Mouse (Mus musculus): Measurements from ENCODE around the gene S100a14. TPM values are rescaled to one million over a fixed set of nuclear protein-coding genes. Genes with fewer than 3 reads are reported as not detected.
A peak's percentile ranks its signal among the peaks of the same experiment; 100 is the strongest.

Gene S100a14
- polyA plus RNA-seq (2015; fragmentation: Nextera tagmentation; extraction: Ambion mirVana), result 11.7 and 16.4 TPM in 2 replicates

DNA sequence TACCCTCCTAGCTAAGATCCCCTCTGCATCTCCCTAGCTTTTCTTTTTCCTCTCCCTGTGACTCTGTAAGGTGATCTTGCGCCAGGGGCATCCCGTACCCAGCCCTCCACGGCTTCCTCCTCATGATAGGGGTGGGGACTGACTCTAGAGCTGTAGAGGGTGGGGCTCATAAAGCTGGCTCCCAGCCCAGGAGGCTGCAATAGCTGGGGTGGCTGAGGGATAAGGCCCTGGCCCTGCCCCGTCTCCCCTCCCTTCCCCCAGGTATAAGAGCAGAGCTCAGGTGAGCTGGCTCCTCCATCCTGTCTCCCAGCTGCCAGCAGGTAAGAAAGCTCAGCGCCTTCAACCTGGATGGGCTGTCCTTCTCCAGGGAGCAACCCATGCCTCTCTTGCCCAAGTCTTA lies at the start of gene S100a14:
TSS of gene S100a14 (plus strand) at position 277 of the 400 bp plus-strand sequence.
- Histone ChIP-seq H3K36me3 (ENCODE audit: control insufficient read depth, insufficient read depth, low read length) (no peaks in the 10 kb centered on the region), H3K27me3 (ENCODE audit: control insufficient read depth, insufficient read depth, low read depth, low read length) (no peaks in the 10 kb centered on the region), H3K9me3 (ENCODE audit: control insufficient read depth, low read length) (no peaks in the 10 kb centered on the region), H3K4me2 (ENCODE audit: low read depth, low read length) (peak within 1 kb of the TSS; percentile 41), H3K9ac (ENCODE audit: low read length) (0 out of 2 replicates have a peak within 1 kb of the TSS, but pooled peaks have one; percentile 29), H3K4me3 (ENCODE audit: low read length) (peak within 1 kb of the TSS; percentile 11; the same call in 1 of the 2 replicates), H3K4me1 (replicated peaks; ENCODE audit: control insufficient read depth, insufficient read depth, low read length) (peaks cover 14% of the 10 kb centered on the region), H3K27ac (ENCODE audit: low read length) (peak within 1 kb of the TSS; percentile 69)
- WGBS, result 29% methylated on average over 5 of the region's 5 CpGs
- ATAC-seq (ENCODE audit: low read depth), result peak; percentile 94

- WGBS, result 69% methylated on average over 5 of the region's 5 CpGs
- Histone ChIP-seq H3K9me3 (ENCODE audit: control insufficient read depth, low read length) (no peaks in the 10 kb centered on the region), H3K36me3 (ENCODE audit: control insufficient read depth, insufficient read depth, low read length) (peaks cover 51% of the 10 kb centered on the region), H3K4me1 (replicated peaks; ENCODE audit: control insufficient read depth, insufficient read depth, low read length) (peaks cover 10% of the 10 kb centered on the region), H3K27me3 (ENCODE audit: control insufficient read depth, insufficient read depth, low read depth, low read length) (no peaks in the 10 kb centered on the region), H3K9ac (ENCODE audit: low read length) (no peak overlapping the region), H3K4me3 (ENCODE audit: low read length) (no peak overlapping the region), H3K27ac (ENCODE audit: low read length) (no peak overlapping the region), H3K4me2 (ENCODE audit: low read depth, low read length) (no peak overlapping the region)
- no peak for ATAC-seq (ENCODE audit: low read depth)
Observed at GRCm38 (mm10) chr3:90486998-90487397, 39.7 kb upstream of the S100a14 start.

DNA sequence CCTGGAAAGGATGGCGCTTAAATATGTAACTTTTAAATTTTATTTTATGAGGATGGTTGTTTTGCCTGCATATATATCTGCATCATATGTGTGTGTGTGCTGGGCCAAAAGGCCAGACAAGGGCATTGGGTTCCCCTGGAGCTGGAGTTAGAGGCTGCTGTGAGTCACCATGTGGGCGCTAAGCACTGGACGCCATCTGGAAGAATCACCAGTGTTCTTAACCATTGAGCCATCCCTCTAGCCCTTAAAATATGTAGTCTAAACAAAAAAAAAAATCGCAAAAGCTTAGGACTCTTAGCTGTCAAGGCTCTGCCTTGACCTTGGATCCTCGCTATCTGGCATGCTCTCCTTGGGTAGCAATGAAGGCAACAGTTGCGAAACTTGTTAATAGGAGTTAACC lies 38.1 kb upstream of the S100a14 start:
- Histone ChIP-seq H3K4me3 (ENCODE audit: low read length) (no peak overlapping the region), H3K9ac (ENCODE audit: low read length) (no peak overlapping the region), H3K36me3 (ENCODE audit: control insufficient read depth, insufficient read depth, low read length) (peaks cover 41% of the 10 kb centered on the region), H3K9me3 (ENCODE audit: control insufficient read depth, low read length) (no peaks in the 10 kb centered on the region), H3K27me3 (ENCODE audit: control insufficient read depth, insufficient read depth, low read depth, low read length) (no peaks in the 10 kb centered on the region), H3K27ac (ENCODE audit: low read length) (no peak overlapping the region), H3K4me2 (ENCODE audit: low read depth, low read length) (no peak overlapping the region), H3K4me1 (replicated peaks; ENCODE audit: control insufficient read depth, insufficient read depth, low read length) (peaks cover 10% of the 10 kb centered on the region)
- ATAC-seq (ENCODE audit: low read depth), result no peak
- WGBS, result 78% methylated on average over 6 of the region's 6 CpGs

GRCm38 (mm10) chr3:90490696-90491256 lies 35.9 kb upstream of the S100a14 start, which contains the start of gene Snapin:
Gene Snapin, minus strand, starts transcription at chr3:90491033.
- H3K4me1 ChIP-seq (replicated peaks; ENCODE audit: control insufficient read depth, insufficient read depth, low read length), result peaks cover 10% of the 10 kb centered on the region
- H3K27ac ChIP-seq (ENCODE audit: low read length), result peak within 1 kb of the TSS; percentile 86
- peak within 1 kb of the TSS; percentile 80 for H3K4me3 ChIP-seq (ENCODE audit: low read length)
- H3K9ac ChIP-seq (ENCODE audit: low read length), result peak within 1 kb of the TSS; percentile 86
- WGBS, result under 1% methylated on average over 37 of the region's 37 CpGs
- H3K27me3 ChIP-seq (ENCODE audit: control insufficient read depth, insufficient read depth, low read depth, low read length), result no peaks in the 10 kb centered on the region
- peak; percentile 99 for ATAC-seq (ENCODE audit: low read depth)
- no peaks in the 10 kb centered on the region for H3K9me3 ChIP-seq (ENCODE audit: control insufficient read depth, low read length)
- peaks cover 26% of the 10 kb centered on the region for H3K36me3 ChIP-seq (ENCODE audit: control insufficient read depth, insufficient read depth, low read length)
- H3K4me2 ChIP-seq (ENCODE audit: low read depth, low read length), result peak within 1 kb of the TSS; percentile 62

DNA sequence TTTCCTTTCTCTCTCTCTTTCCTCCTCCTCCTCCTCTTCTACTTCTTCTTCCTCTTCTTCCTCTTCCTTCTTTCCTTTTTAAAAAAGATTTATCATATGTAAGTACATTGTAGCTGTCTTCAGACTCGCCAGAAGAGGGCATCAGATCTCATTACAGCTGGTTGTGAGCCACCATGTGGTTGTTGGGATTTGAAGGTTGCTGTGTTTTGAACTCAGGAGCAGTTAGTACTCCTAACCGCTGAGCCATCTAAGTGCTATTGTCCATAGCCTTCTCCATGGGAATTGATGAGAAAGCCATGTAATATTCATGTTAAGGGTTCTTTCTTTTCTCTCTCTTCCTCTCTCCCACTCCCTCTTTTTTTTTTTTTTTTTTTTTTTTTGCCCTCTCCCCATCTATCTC lies 35.3 kb upstream of the S100a14 start:
- no peak overlapping the region for H3K4me3 ChIP-seq (ENCODE audit: low read length)
- H3K36me3 ChIP-seq (ENCODE audit: control insufficient read depth, insufficient read depth, low read length), result peaks cover 27% of the 10 kb centered on the region
- no peak for ATAC-seq (ENCODE audit: low read depth)
- no peak overlapping the region for H3K4me2 ChIP-seq (ENCODE audit: low read depth, low read length)
- peaks cover 10% of the 10 kb centered on the region for H3K4me1 ChIP-seq (replicated peaks; ENCODE audit: control insufficient read depth, insufficient read depth, low read length)
- 32% methylated on average over 2 of the region's 2 CpGs for WGBS
- H3K9ac ChIP-seq (ENCODE audit: low read length), result no peak overlapping the region
- no peaks in the 10 kb centered on the region for H3K27me3 ChIP-seq (ENCODE audit: control insufficient read depth, insufficient read depth, low read depth, low read length)
- no peaks in the 10 kb centered on the region for H3K9me3 ChIP-seq (ENCODE audit: control insufficient read depth, low read length)
- H3K27ac ChIP-seq (ENCODE audit: low read length), result no peak overlapping the region

DNA sequence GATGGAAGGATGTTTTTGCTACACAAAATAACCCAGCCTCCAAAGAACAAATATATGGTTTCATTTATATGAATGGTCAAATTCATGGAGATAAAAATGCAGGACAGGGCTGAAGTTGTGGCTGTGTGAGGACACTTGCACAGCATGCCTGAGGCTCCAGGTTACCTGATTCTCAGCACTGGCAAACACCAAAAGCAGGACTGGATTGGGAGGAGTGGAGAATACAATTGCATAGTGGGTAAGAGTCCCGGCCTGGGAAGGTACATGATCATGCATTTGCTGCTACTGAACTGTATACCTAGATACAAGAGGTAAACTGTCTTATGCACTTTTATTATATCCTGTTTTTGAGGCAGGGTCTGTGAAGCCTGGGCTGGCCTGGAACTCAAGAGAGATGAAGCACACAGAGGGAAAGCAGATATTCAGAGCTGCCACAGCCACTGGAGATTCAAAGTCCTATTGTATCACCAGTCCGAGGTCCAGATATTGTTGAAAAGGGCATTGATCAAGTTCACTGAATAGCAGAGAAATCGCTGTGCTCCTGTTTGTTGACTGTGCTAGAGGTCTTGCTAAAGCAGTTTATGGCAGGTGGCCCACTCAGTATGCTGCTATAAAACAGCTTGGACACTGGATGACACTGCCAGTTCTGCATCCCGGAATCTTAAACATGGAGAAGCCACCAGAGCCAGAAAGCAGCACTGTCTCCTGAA lies 32.7 kb upstream of the S100a14 start:
- H3K4me3 ChIP-seq (ENCODE audit: low read length), result no peak overlapping the region
- H3K27ac ChIP-seq (ENCODE audit: low read length), result peak overlapping the region; percentile 32; the same call in 1 of the 2 replicates
- no peaks in the 10 kb centered on the region for H3K9me3 ChIP-seq (ENCODE audit: control insufficient read depth, low read length)
- H3K4me1 ChIP-seq (replicated peaks; ENCODE audit: control insufficient read depth, insufficient read depth, low read length), result peaks cover 10% of the 10 kb centered on the region
- no peaks in the 10 kb centered on the region for H3K27me3 ChIP-seq (ENCODE audit: control insufficient read depth, insufficient read depth, low read depth, low read length)
- peaks cover 29% of the 10 kb centered on the region for H3K36me3 ChIP-seq (ENCODE audit: control insufficient read depth, insufficient read depth, low read length)
- H3K4me2 ChIP-seq (ENCODE audit: low read depth, low read length), result no peak overlapping the region
- no peak for ATAC-seq (ENCODE audit: low read depth)
- 50% methylated on average over 4 of the region's 4 CpGs for WGBS
- no peak overlapping the region for H3K9ac ChIP-seq (ENCODE audit: low read length)

- H3K4me3 ChIP-seq (ENCODE audit: low read length), result no peak overlapping the region
- H3K36me3 ChIP-seq (ENCODE audit: control insufficient read depth, insufficient read depth, low read length), result peaks cover 36% of the 10 kb centered on the region
- no peak for ATAC-seq (ENCODE audit: low read depth)
- no peak overlapping the region for H3K4me2 ChIP-seq (ENCODE audit: low read depth, low read length)
- no peaks in the 10 kb centered on the region; the same call in 1 of the 2 replicates for H3K4me1 ChIP-seq (replicated peaks; ENCODE audit: control insufficient read depth, insufficient read depth, low read length)
- no peak overlapping the region for H3K9ac ChIP-seq (ENCODE audit: low read length)
- no peaks in the 10 kb centered on the region for H3K9me3 ChIP-seq (ENCODE audit: control insufficient read depth, low read length)
- no peaks in the 10 kb centered on the region for H3K27me3 ChIP-seq (ENCODE audit: control insufficient read depth, insufficient read depth, low read depth, low read length)
- H3K27ac ChIP-seq (ENCODE audit: low read length), result no peak overlapping the region
- WGBS, result 81% methylated on average over 7 of the region's 7 CpGs
Observed at GRCm38 (mm10) chr3:90495850-90496525, 30.7 kb upstream of the S100a14 start.

GRCm38 (mm10) chr3:90497597-90497996 lies 29.1 kb upstream of the S100a14 start:
- H3K27me3 ChIP-seq (ENCODE audit: control insufficient read depth, insufficient read depth, low read depth, low read length), result no peaks in the 10 kb centered on the region
- H3K9ac ChIP-seq (ENCODE audit: low read length), result no peak overlapping the region
- no peak overlapping the region for H3K4me2 ChIP-seq (ENCODE audit: low read depth, low read length)
- no peak overlapping the region for H3K27ac ChIP-seq (ENCODE audit: low read length)
- no peak for ATAC-seq (ENCODE audit: low read depth)
- H3K4me3 ChIP-seq (ENCODE audit: low read length), result no peak overlapping the region
- no peaks in the 10 kb centered on the region for H3K9me3 ChIP-seq (ENCODE audit: control insufficient read depth, low read length)
- no peaks in the 10 kb centered on the region; the same call in 1 of the 2 replicates for H3K4me1 ChIP-seq (replicated peaks; ENCODE audit: control insufficient read depth, insufficient read depth, low read length)
- peaks cover 50% of the 10 kb centered on the region for H3K36me3 ChIP-seq (ENCODE audit: control insufficient read depth, insufficient read depth, low read length)

- 55% methylated on average over 4 of the region's 4 CpGs for WGBS
- ATAC-seq (ENCODE audit: low read depth), result no peak
- no peak overlapping the region for H3K27ac ChIP-seq (ENCODE audit: low read length)
- no peak overlapping the region for H3K9ac ChIP-seq (ENCODE audit: low read length)
- peaks cover 52% of the 10 kb centered on the region for H3K36me3 ChIP-seq (ENCODE audit: control insufficient read depth, insufficient read depth, low read length)
- H3K27me3 ChIP-seq (ENCODE audit: control insufficient read depth, insufficient read depth, low read depth, low read length), result no peaks in the 10 kb centered on the region
- no peak overlapping the region for H3K4me2 ChIP-seq (ENCODE audit: low read depth, low read length)
- H3K4me1 ChIP-seq (replicated peaks; ENCODE audit: control insufficient read depth, insufficient read depth, low read length), result peaks cover 22% of the 10 kb centered on the region
- no peaks in the 10 kb centered on the region for H3K9me3 ChIP-seq (ENCODE audit: control insufficient read depth, low read length)
- H3K4me3 ChIP-seq (ENCODE audit: low read length), result no peak overlapping the region
Observed at GRCm38 (mm10) chr3:90503444-90503843, 23.2 kb upstream of the S100a14 start.
